Mouse (Mus musculus) heart, embryonic 16.5 days (tissue): Measurements from ENCODE around the gene Sugp1. TPM values are rescaled to one million over a fixed set of nuclear protein-coding genes. Genes with fewer than 3 reads are reported as not detected.
"Not testable (repeated sequence)": the region's sequence is repeated elsewhere in the genome, so short reads cannot be mapped to it uniquely, and the experiment has no call there.

Experiments
- ATAC-seq: fragments of 200-750 bp; cut with Nextera tagmentation; replicated peaks from 2 replicates; pipeline ENCODE4 v1.8.0; 2017; ENCODE audit warnings: moderate number of reproducible peaks; ENCODE audit not compliant: insufficient read depth, low FRiP score; ENCODE audit errors: extremely low read depth
- H3K27ac ChIP-seq: fragments of 300-500 bp; sonication (generic); 2 replicates; pipeline ENCODE4 v1.5.1; 2014; ENCODE audit warnings: mild to moderate bottlenecking, low read length, control low read depth, moderate library complexity
- H3K27me3 ChIP-seq: fragments of 300-500 bp; sonication (generic); 2 replicates; pipeline ENCODE4 v1.6.1; 2014; ENCODE audit warnings: low read length, mixed read lengths; ENCODE audit not compliant: control insufficient read depth, insufficient read depth
- H3K36me3 ChIP-seq: fragments of 300-500 bp; sonication (generic); 2 replicates; pipeline ENCODE4 v1.6.1; 2014; ENCODE audit not compliant: control insufficient read depth, insufficient read depth
- H3K4me1 ChIP-seq: fragments of 300-500 bp; sonication (generic); 2 replicates; pipeline ENCODE4 v1.6.1; 2014; ENCODE audit warnings: low read length, mixed read lengths; ENCODE audit not compliant: control insufficient read depth, insufficient read depth
- H3K4me2 ChIP-seq: fragments of 300-500 bp; sonication (generic); 2 replicates; pipeline ENCODE4 v1.6.1; 2014; ENCODE audit warnings: low read depth, mild to moderate bottlenecking, control low read depth, low read length
- H3K4me3 ChIP-seq: fragments of 300-500 bp; sonication (generic); 2 replicates; pipeline ENCODE4 v1.5.1; 2014; ENCODE audit warnings: mild to moderate bottlenecking, control low read depth, low read length
- H3K9ac ChIP-seq: fragments of 300-500 bp; sonication (generic); 2 replicates; pipeline ENCODE4 v1.6.1; 2014; ENCODE audit warnings: low read length, control low read depth
- H3K9me3 ChIP-seq: fragments of 300-500 bp; sonication (generic); replicated peaks from 2 replicates; pipeline ENCODE4 v1.6.1; 2016; ENCODE audit warnings: low read length; ENCODE audit not compliant: control insufficient read depth
- WGBS: fragments of 180-500 bp; shearing (Covaris S2); extraction: QIAGEN DNeasy Blood & Tissue Kit; methylation state at CpG from one replicate; pipeline ENCODE4 v1.1.7; 2014; 5-methylcytosine and 5-hydroxymethylcytosine counted together
- polyA plus RNA-seq: library from polyadenylated mRNA; unstranded; fragments of >200 nt; fragmentation: Nextera tagmentation; extraction: Ambion mirVana; gene quantifications from 2 replicates; pipeline ENCODE4 v1.2.1, GENCODE M21; 2015

The Sugp1 gene
- polyA plus RNA-seq, 1 experiment from 2014 or later = 30.4 TPM

- H3K4me2 ChIP-seq = peak overlapping the region; percentile 77
- not testable (repeated sequence) for H3K9me3 ChIP-seq, ATAC-seq, H3K4me1 ChIP-seq, H3K27me3 ChIP-seq, H3K36me3 ChIP-seq
- H3K27ac ChIP-seq = peak overlapping the region; percentile 95
- WGBS = 29% methylated on average over 7 of the region's 7 CpGs
- peak overlapping the region; percentile 71; the same call in 1 of the 2 replicates for H3K9ac ChIP-seq
- H3K4me3 ChIP-seq = peak overlapping the region; percentile 42
These were observed 40.8 kb upstream of the Sugp1 start for GRCm38 (mm10) chr8:70001892-70002191.

GRCm38 (mm10) chr8:70003204-70003657 lies 39.4 kb upstream of the Sugp1 start:
- H3K4me1 ChIP-seq = 0 out of 2 replicates have a peak, but pooled peaks cover 4% of the 10 kb centered on the region

GRCm38 (mm10) chr8:70004345-70004744 lies 38.3 kb upstream of the Sugp1 start:
- Histone ChIP-seq H3K9me3 (no peaks in the 10 kb centered on the region), H3K4me2 (no peak overlapping the region), H3K4me3 (no peak overlapping the region), H3K27ac (no peak overlapping the region), H3K27me3 (no peaks in the 10 kb centered on the region), H3K36me3 (no peaks in the 10 kb centered on the region), H3K9ac (no peak overlapping the region), H3K4me1 (0 out of 2 replicates have a peak, but pooled peaks cover 4% of the 10 kb centered on the region)
- no peak for ATAC-seq

More at GRCm38 (mm10) chr8:70003204-70003657, 39.4 kb upstream of the Sugp1 start:
- no peak overlapping the region for H3K9ac ChIP-seq
- no peak overlapping the region for H3K4me3 ChIP-seq
- no peaks in the 10 kb centered on the region for H3K36me3 ChIP-seq
- no peaks in the 10 kb centered on the region for H3K27me3 ChIP-seq
- no peak for ATAC-seq
- H3K9me3 ChIP-seq = no peaks in the 10 kb centered on the region
- no peak overlapping the region for H3K4me2 ChIP-seq
- H3K27ac ChIP-seq = no peak overlapping the region
- 51% methylated on average over 4 of the region's 4 CpGs for WGBS

GRCm38 (mm10) chr8:70005178-70005577 lies 37.4 kb upstream of the Sugp1 start:
- Histone ChIP-seq H3K4me2 (no peak overlapping the region), H3K36me3 (no peaks in the 10 kb centered on the region), H3K9ac (no peak overlapping the region), H3K9me3 (no peaks in the 10 kb centered on the region), H3K27ac (no peak overlapping the region), H3K27me3 (no peaks in the 10 kb centered on the region), H3K4me1 (0 out of 2 replicates have a peak, but pooled peaks cover 4% of the 10 kb centered on the region), H3K4me3 (no peak overlapping the region)
- ATAC-seq = peak; percentile 18; the same call in 1 of the 2 replicates
- 38% methylated on average over 2 of the region's 2 CpGs for WGBS

- not testable (repeated sequence) for H3K36me3 ChIP-seq, H3K4me3 ChIP-seq, H3K27me3 ChIP-seq, H3K4me2 ChIP-seq, H3K9ac ChIP-seq, H3K4me1 ChIP-seq, ATAC-seq, H3K9me3 ChIP-seq, H3K27ac ChIP-seq
- 90% methylated on average over 14 of the region's 14 CpGs for WGBS
These were observed 31.8 kb upstream of the Sugp1 start for GRCm38 (mm10) chr8:70010796-70011195.

- no peak overlapping the region for H3K27ac ChIP-seq
- H3K9ac ChIP-seq = no peak overlapping the region
- no peaks in the 10 kb centered on the region for H3K9me3 ChIP-seq
- no peak overlapping the region for H3K4me2 ChIP-seq
- no peaks in the 10 kb centered on the region for H3K27me3 ChIP-seq
- no peak; the same call in 1 of the 2 replicates for ATAC-seq
- H3K4me3 ChIP-seq = no peak overlapping the region
- WGBS = 71% methylated on average over 3 of the region's 3 CpGs
- H3K4me1 ChIP-seq = no peaks in the 10 kb centered on the region
- peaks cover 8% of the 10 kb centered on the region for H3K36me3 ChIP-seq
These were observed 30.3 kb upstream of the Sugp1 start for GRCm38 (mm10) chr8:70012350-70012749.

GRCm38 (mm10) chr8:70012763-70013162 lies 29.9 kb upstream of the Sugp1 start:
- H3K9me3 ChIP-seq = no peaks in the 10 kb centered on the region
- 85% methylated on average over 1 of the region's 1 CpGs for WGBS
- no peak for ATAC-seq
- no peak overlapping the region for H3K27ac ChIP-seq
- no peaks in the 10 kb centered on the region for H3K27me3 ChIP-seq
- no peak overlapping the region for H3K4me3 ChIP-seq
- H3K4me2 ChIP-seq = no peak overlapping the region
- H3K9ac ChIP-seq = no peak overlapping the region
- peaks cover 8% of the 10 kb centered on the region for H3K36me3 ChIP-seq
- H3K4me1 ChIP-seq = no peaks in the 10 kb centered on the region

- Histone ChIP-seq H3K4me1 (no peaks in the 10 kb centered on the region), H3K27ac (no peak overlapping the region), H3K9me3 (no peaks in the 10 kb centered on the region), H3K36me3 (peaks cover 28% of the 10 kb centered on the region), H3K4me2 (no peak overlapping the region), H3K4me3 (no peak overlapping the region), H3K27me3 (no peaks in the 10 kb centered on the region), H3K9ac (no peak overlapping the region)
- WGBS = 67% methylated on average over 1 of the region's 1 CpGs
- no peak for ATAC-seq
These were observed 27.6 kb upstream of the Sugp1 start for GRCm38 (mm10) chr8:70015017-70015416.

- 72% methylated on average over 8 of the region's 8 CpGs for WGBS
- Histone ChIP-seq H3K4me2 (no peak overlapping the region), H3K27me3 (no peaks in the 10 kb centered on the region), H3K9ac (no peak overlapping the region), H3K4me3 (no peak overlapping the region), H3K36me3 (peaks cover 91% of the 10 kb centered on the region), H3K9me3 (no peaks in the 10 kb centered on the region), H3K27ac (no peak overlapping the region), H3K4me1 (no peaks in the 10 kb centered on the region)
- ATAC-seq = no peak
These were observed 19.0 kb upstream of the Sugp1 start for GRCm38 (mm10) chr8:70023596-70023995.
